Mouse (Mus musculus): ENCODE data around the gene Sp6.

DNA sequence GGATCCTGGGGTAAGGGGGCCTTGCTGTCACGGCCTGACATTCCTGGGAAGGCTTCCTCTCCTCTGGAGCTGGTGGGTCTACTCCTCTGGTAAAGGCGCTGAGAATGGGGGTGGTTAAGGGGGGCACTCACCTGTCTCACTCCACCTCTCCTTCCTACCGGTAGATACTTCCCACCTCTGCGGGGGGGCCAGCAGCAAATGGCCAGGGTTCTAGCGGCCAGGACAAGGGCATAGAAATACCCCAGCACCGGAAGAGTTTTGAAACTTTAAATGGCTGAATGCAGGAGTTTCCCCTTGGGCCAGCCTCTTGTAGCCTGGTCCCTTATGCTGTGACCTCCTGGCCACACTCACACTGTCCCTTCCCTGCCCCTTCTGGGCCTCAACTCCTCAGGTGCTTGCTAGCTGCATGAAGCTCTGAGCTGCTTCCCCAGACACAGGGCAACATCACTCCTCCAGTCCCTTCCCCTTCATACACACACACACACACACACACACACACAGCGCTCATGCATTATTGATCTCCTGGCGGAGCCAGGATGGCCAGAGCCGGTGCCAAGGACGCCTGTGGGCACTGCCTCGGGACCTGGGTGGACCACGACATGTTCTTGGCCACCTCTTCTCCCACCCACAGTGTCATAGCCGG lies 37.9 kb downstream of the Sp6 start:
- no peak for TF ChIP-seq POLR2A (IDR thresholded peaks at IDR 0.05; ENCODE audit: borderline replicate concordance, extremely low read depth, low read depth, low read length)
- no peak for TF ChIP-seq CTCF (IDR thresholded peaks at IDR 0.05; ENCODE audit: insufficient read depth, low read length)
